Mouse (Mus musculus): ENCODE measurements at regions not wholly inside any gene's neighbourhood (a gene's known extent, or its start where the extent isn't known, plus 50 kb on each side); places are given as distances from the start of the nearest gene placed in this dataset.

- no peak for TF ChIP-seq CTCF (IDR thresholded peaks at IDR 0.05; ENCODE audit: low read depth)
- no peak for TF ChIP-seq EP300 (IDR thresholded peaks at IDR 0.05; ENCODE audit: low read depth)
Measured at GRCm38 (mm10) chr13:71461552-71461951, 502.0 kb downstream of the Irx1 start.

Measured in liver, postnatal 0 days (tissue).